Mouse (Mus musculus): ENCODE data around the gene B4galnt2.

GRCm38 (mm10) chr11:95831276-95831619 lies 83.4 kb downstream of the B4galnt2 start:
- TF ChIP-seq POLR2A (IDR thresholded peaks at IDR 0.05; ENCODE audit: borderline replicate concordance, control insufficient read depth, low read depth, low read length) (no peak), CTCF (IDR thresholded peaks at IDR 0.05; ENCODE audit: control insufficient read depth, insufficient read depth, low read length) (no peak)

All from bone marrow, adult 2 months (tissue).